Mouse (Mus musculus) adrenal gland, postnatal 14 days (tissue): ENCODE results near the gene Trove2. TPM values are rescaled to one million over a fixed set of nuclear protein-coding genes. Genes with fewer than 3 reads are reported as not detected.

Experiments
- DNase-seq: peaks from one replicate; pipeline ENCODE4 v3.0.0; 2021; ENCODE audit warnings: mixed read lengths
- long read RNA-seq, 2 experiments: library from polyadenylated mRNA; stranded (forward); transcript quantifications; one replicate each; pipeline ENCODE4 v2.0.0; 2021
- total RNA-seq: library from RNA; stranded (reverse); gene quantifications from 2 replicates; pipeline ENCODE4 v1.2.3, GENCODE M21; 2021

The Trove2 gene
- total RNA-seq: 11.0 and 12.6 TPM in 2 replicates
- long read RNA-seq, experiment 1, full-length matches to known transcripts: 7 of 8 reads
- long read RNA-seq, experiment 1, partial matches to known transcripts: 0 of 8 reads
- long read RNA-seq, experiment 1, other reads (novel, unspliced or antisense): 1 of 8 reads
- long read RNA-seq, experiment 2, full-length matches to known transcripts: 3 of 4 reads
- long read RNA-seq, experiment 2, partial matches to known transcripts: 0 of 4 reads
- long read RNA-seq, experiment 2, other reads (novel, unspliced or antisense): 1 of 4 reads

DNA sequence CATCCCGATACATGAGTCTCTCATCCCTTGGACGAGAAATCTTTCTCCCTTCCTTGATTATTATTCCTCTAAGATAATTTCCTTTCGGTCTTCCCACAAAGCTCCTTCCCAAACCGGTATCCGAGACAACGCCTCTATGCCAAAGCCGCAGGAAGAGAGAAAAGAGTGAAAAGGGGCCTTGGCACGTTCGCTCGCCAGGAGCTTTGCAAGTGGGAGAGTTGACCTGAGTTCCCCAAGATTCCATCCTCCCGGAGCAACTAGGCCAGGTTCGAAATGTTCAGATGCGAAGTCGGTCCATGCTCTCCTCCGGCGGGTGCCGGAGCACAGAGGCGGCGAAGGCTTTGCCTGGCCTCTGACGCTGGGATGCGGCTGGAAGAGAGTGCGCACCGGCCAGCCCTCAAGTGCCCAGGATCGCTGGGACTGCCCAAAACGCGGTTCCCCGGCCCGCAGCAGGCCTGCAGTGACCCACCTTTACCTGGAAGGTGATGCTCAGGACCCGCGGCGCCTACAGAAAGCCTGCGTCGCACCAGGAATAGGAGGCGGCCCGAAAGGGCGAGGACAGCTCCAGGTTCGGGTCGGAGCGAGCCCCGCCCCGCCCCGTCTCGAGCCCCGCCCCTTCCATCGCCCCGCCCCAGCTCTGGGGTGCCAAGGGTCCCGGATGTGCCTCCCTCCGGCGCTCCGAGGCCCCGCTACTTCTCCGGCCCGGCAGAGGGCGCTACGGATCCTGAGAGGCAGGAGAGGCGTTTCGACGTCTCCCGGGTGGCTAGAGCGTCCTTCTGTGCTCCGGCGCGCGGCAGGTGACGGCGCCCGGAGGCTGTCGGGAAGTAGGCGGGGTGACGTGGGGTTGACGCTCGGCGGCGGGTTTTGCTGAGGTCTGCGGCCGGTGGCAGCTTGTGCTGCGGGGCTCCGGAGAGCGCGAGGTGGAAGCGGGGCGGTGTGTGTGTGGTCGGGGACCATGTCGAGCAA lies at the start of gene Trove2, which contains the start of gene Uchl5:
Trove2 (minus strand) TSS at position 623 of the 966 bp plus-strand sequence.
Uchl5 (plus strand) TSS at position 827 of the 966 bp plus-strand sequence.
- DNase-seq: peak; percentile 99

DNA sequence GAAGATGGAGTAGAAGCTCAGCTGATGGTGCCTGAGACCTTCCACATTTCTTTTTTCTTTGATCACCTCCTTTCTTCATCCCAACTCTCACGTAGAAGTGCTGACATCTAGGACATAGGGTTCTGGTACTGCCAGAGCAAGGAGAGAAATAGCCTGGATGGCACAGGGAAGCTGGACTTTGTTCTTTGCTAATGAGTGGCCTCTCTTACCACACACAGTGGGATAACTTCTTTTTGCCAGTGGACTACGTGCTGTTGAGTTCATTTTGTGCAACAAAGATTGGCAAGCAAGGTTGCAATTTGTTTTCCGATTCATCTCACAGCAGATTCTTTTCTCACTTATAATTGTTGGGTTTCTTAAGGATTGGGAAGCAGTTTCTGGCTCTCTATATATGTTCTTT lies 45.8 kb upstream of the Trove2 start:
- DNase-seq: no peak

DNA sequence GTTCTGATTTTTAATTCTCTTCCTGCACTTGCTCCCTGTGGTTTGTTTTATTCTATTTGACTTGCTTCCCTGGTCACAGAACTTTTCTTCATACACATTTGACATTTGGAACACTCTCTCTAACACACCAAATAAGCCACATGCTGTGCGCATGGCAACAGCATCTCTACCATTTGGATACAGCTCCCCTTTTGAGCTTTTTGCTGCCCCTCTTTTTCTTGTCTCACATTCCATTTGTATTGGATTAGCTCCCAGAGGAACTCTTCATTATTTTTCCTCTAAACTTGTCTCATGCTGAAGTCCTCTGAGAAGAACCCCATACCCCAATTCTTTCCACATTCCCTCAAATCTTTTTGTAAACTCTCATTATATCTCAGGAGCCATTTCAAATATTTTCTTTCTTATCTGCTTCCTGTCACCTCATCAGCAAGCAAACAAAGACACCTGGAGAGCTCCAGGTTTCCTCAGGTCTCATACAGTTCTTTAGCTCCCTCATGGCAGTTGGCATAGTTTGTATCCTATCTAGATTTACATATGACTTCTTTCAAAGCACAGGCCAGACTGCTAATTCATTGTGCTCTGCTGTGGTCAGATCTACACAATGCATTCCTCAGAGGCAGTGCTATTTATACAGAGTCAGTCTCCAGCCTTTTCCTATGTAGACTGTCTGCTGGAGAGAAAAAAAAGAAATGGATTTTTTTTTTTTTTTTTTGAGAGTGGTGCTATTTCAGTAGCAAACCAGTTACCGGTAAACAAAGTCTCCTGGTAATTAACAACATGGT lies 43.4 kb upstream of the Trove2 start:
- DNase-seq: no peak

DNA sequence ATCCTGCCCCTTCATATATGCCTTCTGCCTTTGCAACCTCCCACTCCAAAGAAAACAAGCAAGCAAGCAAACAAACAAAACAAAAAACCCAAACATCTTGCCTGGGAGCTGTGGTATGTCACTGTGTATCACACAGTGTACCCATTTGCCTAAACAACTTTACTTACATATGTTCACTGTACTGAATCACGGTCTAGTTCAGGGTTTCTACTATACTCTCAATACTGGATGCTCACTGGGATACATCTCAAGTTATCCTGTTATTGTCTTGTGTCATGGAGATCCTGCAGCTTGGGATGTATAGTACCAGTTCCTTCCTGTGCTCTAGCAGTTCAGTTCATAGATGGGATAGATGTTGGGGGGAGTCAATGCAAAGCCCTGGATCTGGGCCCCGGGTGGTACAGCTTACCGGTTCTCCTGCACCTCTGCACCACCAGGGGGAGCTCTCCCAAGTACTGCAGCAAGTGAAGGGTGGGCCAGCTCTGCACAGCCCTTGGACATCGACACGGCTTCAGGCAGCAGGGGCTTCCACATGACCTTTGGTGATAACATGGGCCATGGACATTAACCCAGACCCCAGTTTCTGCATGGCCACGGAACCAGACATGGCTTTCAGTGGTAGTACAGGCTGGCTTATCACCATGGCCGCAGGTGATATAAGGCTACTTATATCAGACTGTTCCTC lies 37.0 kb upstream of the Trove2 start:
- DNase-seq: peak; percentile 91

- DNase-seq: peak; percentile 29
These were observed 32.2 kb upstream of the Trove2 start for GRCm38 (mm10) chr1:143809062-143809461.

DNA sequence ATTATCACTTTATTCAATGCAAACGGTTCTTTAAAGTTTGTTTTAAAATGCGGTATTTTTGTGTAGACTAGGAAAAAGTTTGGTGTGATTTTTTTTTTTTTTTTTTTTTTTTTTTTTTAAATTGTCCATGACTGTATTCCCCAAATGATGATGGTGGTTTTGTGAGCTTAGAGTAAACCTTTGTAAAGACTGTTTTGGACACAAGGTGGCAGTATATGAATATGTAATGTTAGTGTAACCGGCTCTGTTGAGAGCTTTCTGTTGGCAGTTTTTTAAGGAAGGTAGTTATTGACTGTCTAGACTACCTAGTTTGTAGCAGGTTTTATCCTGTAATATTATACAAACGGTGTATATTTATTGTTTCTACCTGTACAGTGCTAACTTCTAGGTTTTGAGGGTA lies 26.7 kb upstream of the Trove2 start:
- DNase-seq: peak; percentile 6

GRCm38 (mm10) chr1:143788584-143789227 lies 11.8 kb upstream of the Trove2 start:
- DNase-seq: peak; percentile 74

GRCm38 (mm10) chr1:143777558-143778218 lies 820 bp upstream of the Trove2 start:
- no peak for DNase-seq

GRCm38 (mm10) chr1:143773909-143774308 lies 3.0 kb downstream of the Trove2 start:
- no peak for DNase-seq

GRCm38 (mm10) chr1:143773082-143773481 lies 3.8 kb downstream of the Trove2 start:
- no peak for DNase-seq

GRCm38 (mm10) chr1:143770444-143771109 lies 6.3 kb downstream of the Trove2 start:
- DNase-seq: no peak

- no peak for DNase-seq
These were observed 10.6 kb downstream of the Trove2 start for GRCm38 (mm10) chr1:143766238-143766637.

- DNase-seq: no peak
These were observed 11.1 kb downstream of the Trove2 start for GRCm38 (mm10) chr1:143765801-143766200.

DNA sequence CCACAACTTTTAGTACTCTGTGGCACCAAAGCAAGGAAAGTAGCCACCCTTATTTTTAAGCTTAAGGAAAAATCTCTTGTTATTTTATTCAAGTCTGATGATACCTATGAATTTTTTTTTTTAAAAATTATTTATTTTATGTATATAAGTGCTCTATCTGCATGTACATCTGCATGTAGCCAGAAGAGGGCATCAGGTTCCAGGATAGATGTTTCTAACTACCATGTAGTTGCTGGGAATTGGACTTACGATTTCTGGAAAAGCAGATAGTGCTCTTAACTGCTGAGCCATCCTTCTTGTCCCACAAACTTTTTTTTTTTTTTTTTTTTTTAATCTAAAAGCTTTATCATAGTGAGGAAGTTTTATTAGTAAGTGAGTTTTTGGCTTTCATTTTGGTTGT lies 12.4 kb downstream of the Trove2 start:
- DNase-seq: no peak

- no peak for DNase-seq
These were observed 14.7 kb downstream of the Trove2 start for GRCm38 (mm10) chr1:143762159-143762558.

DNA sequence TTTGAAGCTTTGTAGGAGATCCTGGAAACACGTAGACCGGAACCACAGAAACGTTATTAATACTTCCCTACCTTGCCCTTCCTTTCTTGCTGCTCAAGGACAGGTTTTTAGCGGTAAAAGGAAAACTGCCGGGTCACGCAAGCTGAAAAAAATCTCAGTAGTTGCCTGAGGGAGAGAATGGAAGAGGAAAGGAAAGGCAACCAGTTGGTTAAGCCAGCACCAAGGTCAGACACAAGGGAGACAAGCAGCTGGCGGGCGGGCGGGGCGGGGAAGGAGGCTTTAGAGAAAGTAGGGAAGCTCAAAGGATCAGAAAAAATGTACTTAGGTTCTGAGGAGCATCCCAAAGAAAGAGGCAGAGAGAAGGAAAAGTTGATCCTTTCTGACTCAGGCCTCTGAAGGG lies 31.0 kb downstream of the Trove2 start:
- no peak for DNase-seq

DNA sequence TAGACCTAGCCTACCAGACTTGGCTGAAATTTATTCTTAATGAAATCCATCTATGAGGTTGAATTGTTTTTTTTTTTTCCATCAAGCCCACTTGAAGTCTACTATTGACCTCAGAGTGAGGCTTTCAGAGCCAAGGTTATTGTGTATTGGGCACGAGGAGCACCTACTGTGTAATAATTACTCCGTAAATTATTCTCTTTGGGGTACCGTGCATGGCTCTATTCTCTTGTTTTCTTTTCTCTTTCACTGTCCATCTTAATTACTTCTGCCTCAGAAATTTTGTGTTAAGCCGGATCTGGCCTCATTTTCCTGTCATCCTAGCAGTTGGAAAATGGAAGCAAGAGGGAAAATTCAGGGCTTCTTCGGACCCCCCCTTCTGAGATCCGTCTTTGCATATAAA lies 34.7 kb downstream of the Trove2 start:
- no peak for DNase-seq

DNA sequence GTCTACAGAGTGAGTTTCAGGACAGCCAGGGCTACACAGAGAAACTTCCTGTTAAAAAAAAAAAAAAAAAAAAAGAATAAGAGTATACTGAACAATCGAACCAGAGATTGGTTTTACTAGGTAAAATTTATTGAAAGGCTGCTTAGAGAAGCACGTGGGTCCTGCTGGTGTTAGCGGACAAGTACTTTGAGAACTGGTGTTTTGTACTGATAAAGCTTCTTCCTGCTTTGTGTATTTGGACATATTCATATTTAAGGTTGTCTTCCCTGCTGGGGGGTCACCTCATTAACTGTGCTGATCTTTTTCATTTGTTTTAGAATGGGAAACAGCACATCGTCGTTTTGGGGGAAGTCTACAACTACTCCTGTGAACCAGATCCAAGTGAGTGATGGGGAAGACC lies 35.5 kb downstream of the Trove2 start:
- no peak for DNase-seq

GRCm38 (mm10) chr1:143740581-143740980 lies 36.3 kb downstream of the Trove2 start:
- DNase-seq: no peak
